Mouse (Mus musculus): ENCODE measurements around the gene Cd300a.

Cd300a gene

DNA sequence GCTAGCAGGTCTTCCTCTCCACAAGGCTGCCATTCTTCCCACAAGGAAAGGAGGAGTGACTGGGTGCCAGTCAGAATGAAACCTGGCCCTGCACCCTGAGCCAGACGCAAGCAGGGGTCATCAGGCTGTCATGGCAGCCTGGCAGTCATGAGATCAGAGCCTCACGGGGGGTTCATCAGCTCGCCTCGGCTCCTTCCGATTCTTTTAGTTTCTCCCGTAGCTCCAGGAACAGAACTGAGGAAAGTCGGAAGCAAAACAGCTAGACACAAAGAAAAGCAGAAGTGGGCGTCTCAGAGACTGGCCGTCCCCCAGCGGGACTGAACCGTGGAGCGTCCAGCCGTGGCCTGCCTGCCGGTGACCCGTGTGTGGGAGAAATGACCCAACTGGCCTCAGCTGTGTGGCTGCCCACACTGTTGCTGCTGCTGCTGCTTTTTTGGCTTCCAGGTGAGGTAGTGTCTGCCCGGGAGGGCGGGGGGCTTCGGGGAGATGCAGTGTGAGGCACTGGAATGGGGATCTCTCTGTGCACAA, at the start of gene Cd300a:
Gene Cd300a, plus strand, starts transcription at position 51 of the 528 bp plus-strand sequence.
- DNase-seq (ENCODE audit: low spot score in 2 of 2): no peak

- DNase-seq (ENCODE audit: low spot score in 2 of 2): no peak
Measured at GRCm38 (mm10) chr11:114843818-114844463, 45.9 kb upstream of the Cd300a start.

- no peak for DNase-seq (ENCODE audit: low spot score in 2 of 2)
Measured at GRCm38 (mm10) chr11:114844464-114845220, 45.2 kb upstream of the Cd300a start.

- DNase-seq (ENCODE audit: low spot score in 2 of 2): no peak
Measured at GRCm38 (mm10) chr11:114846336-114846735, 43.5 kb upstream of the Cd300a start.

GRCm38 (mm10) chr11:114847008-114847407, 42.8 kb upstream of the Cd300a start:
- DNase-seq (ENCODE audit: low spot score in 2 of 2): no peak

DNA sequence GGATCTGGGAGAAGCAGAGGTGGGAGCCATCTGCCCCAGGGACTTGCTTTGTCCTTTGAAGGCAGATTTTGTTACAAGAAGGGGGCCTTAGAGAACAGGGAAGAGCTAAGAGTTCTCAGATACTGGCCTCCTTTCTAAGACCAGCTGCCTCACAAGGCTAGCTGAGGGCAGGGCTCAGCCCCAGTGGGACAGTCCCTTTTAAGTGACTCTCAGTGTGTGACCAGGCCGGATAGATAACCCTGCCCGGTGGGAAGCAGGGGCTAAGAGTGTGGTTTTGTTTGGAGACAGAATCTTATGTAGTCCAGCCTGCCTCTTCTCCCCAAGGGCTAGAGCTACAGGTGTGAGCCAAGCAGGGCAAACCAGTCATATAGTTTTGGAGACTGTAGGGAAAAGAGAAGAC, 40.3 kb upstream of the Cd300a start:
- no peak for DNase-seq (ENCODE audit: low spot score in 2 of 2)

GRCm38 (mm10) chr11:114850066-114850451, 39.8 kb upstream of the Cd300a start:
- DNase-seq (ENCODE audit: low spot score in 2 of 2): no peak

DNA sequence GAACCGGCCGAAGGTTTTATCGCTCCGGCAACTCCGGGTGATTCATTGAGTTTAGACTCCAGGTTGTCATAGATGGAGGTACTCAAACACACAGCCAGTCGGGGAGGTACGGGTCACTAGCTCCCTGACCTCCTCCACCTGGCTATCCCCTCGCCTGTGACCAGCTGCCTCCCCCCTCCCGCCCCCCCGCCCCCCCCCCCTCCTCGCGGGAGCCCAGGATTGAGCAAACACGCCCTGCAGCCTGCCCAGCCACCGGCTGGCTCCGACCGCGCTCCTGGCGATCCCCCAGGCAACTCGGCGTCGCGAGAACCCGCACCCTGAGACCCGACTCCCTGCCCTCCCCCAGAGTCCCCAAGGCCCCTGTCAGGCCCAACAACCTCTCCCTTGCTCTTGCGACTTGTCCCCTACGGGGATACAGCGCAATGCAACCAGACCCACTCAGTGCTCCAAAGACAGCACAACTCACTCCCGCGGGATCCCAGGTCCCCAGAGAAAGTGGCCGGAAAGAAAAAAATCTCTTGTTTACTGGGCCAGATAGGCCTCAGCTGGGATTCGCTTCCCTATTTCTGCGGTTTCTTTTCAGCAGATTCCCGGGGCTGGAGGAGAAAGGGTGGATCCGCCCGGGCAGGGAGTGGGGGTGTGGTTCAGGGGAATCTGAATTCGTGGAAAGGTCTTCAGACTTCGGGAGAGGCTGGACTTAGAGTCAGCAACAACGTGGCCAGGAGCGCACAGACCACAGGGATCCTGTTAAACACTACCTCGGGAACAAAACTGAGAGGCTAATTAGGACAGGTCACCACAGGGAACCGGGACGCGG, 39.2 kb upstream of the Cd300a start, which contains the start of gene Gprc5c:
Gene Gprc5c, plus strand, starts transcription at position 701 of the 817 bp plus-strand sequence.
- DNase-seq (ENCODE audit: low spot score in 2 of 2): peak in 1 of 2 experiments; percentile 31

GRCm38 (mm10) chr11:114851269-114851607, 38.6 kb upstream of the Cd300a start:
- no peak for DNase-seq (ENCODE audit: low spot score in 2 of 2)

DNA sequence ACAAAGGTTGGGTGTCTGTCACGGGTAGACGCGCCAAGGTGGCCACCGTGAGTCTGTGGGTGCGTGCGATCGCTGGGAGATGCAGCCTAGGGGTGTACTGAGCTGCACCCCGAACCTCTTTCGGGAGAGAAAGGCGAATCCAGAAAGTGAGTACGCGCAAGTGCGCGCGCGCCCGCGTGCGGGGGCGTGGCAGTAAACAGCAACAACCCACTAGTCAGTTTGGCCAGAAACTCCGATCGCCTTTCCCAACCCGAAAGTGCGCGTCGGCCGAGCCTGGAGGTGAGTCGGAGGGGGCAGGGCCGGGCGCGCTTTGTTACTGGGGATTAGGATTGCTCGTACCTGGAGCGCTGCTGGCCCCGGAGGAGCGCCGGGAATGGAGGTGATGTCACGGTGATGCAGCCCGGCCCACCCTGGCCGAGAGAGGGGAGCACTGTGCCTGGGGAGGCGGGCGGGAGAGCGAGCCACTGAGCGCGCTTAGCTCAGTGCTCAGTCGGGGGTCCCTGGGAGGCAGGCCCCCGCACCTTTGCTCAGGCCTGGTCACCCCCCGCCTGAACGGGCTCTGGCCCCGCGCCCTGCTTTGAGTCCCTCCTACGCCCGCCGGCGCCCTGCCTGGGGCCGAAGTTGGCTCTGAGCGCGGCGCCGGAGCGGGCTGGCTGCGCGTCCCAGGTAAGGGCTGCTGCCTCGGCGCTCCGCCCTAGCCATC, 38.1 kb upstream of the Cd300a start:
- peak; percentile 31 to 64 for DNase-seq (ENCODE audit: low spot score in 2 of 2)

- peak in 1 of 2 experiments; percentile 49 for DNase-seq (ENCODE audit: low spot score in 2 of 2)
Measured at GRCm38 (mm10) chr11:114852311-114853173, 37.3 kb upstream of the Cd300a start.

GRCm38 (mm10) chr11:114853174-114853838, 36.5 kb upstream of the Cd300a start:
- DNase-seq (ENCODE audit: low spot score in 2 of 2): no peak

DNA sequence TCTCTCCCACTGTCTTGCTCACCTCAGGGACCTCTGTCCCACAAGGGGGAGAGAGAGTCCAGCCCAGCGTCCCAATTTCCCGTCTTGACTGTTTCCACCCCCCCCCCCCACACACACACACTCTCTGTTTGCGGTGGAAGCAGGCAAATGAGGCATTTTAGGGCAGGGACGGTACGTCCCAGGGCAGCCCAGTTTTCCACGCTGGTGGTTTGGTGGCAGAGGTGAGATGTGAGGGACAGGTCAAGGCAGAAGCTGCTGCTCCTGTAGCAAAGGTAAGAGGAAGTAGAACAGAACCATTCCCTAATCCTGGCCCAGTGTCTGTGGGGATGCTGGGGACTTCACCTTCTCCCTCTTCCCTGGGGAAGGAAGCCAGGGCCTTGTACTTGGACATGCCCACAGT, 35.3 kb upstream of the Cd300a start:
- DNase-seq (ENCODE audit: low spot score in 2 of 2): no peak

GRCm38 (mm10) chr11:114856125-114856524, 33.7 kb upstream of the Cd300a start:
- DNase-seq (ENCODE audit: low spot score in 2 of 2): no peak

GRCm38 (mm10) chr11:114858641-114859040, 31.2 kb upstream of the Cd300a start:
- no peak for DNase-seq (ENCODE audit: low spot score in 2 of 2)

- no peak for DNase-seq (ENCODE audit: low spot score in 2 of 2)
Measured at GRCm38 (mm10) chr11:114861057-114861456, 28.8 kb upstream of the Cd300a start.

GRCm38 (mm10) chr11:114862687-114863086, 27.2 kb upstream of the Cd300a start:
- no peak for DNase-seq (ENCODE audit: low spot score in 2 of 2)

DNA sequence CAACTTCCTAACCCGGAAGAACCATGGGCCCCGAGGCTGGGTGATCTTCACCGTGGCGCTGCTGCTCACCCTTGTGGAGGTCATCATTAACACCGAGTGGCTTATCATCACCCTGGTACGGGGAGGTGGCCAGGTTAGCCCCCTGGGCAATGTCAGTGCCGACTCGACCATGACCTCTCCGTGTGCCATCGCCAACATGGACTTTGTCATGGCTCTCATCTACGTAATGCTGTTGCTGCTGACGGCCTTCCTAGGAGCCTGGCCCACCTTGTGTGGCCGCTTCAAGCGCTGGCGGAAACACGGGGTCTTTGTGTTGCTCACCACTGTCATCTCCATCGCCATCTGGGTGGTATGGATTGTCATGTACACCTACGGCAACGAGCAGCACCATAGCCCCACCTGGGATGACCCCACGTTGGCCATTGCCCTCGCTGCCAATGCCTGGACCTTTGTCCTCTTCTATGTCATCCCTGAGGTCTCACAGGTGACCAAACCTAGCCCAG, 25.9 kb upstream of the Cd300a start:
- DNase-seq (ENCODE audit: low spot score in 2 of 2): no peak

- DNase-seq (ENCODE audit: low spot score in 2 of 2): no peak
Measured at GRCm38 (mm10) chr11:114865999-114866398, 23.8 kb upstream of the Cd300a start.
